Mouse (Mus musculus) spleen, adult 2 months (tissue): Measurements from ENCODE around the gene Jarid2. TPM values are rescaled to one million over a fixed set of nuclear protein-coding genes. Genes with fewer than 3 reads are reported as not detected.

ENCODE experiments used
- DNase-seq, 2 experiments: peaks; one replicate each; pipeline versions ENCODE4 v3.0.0 to v3.0.0-alpha.2; 2012 to 2021; ENCODE audit warnings: low spot score in 2 of 2, low read depth in 1 of 2
- H3K27ac ChIP-seq: fragments of 200-500 bp; 2 replicates; pipeline ENCODE4 v1.5.1; 2012; ENCODE audit warnings: low read length, inconsistent platforms; ENCODE audit not compliant: insufficient read depth
- H3K27me3 ChIP-seq: fragments of 200-500 bp; 2 replicates; pipeline ENCODE4 v1.6.1; 2012; ENCODE audit warnings: mild to moderate bottlenecking, moderate library complexity, low read length, inconsistent platforms; ENCODE audit not compliant: control insufficient read depth, insufficient read depth
- H3K36me3 ChIP-seq: fragments of 200-500 bp; 2 replicates; pipeline ENCODE4 v1.6.1; 2012; ENCODE audit warnings: mild to moderate bottlenecking, low read length, inconsistent platforms; ENCODE audit not compliant: control insufficient read depth, insufficient read depth
- H3K4me1 ChIP-seq: fragments of 200-500 bp; 2 replicates; pipeline ENCODE4 v1.6.1; 2011; ENCODE audit warnings: inconsistent platforms; ENCODE audit not compliant: control insufficient read depth, insufficient read depth, insufficient read length
- H3K4me3 ChIP-seq: fragments of 200-500 bp; 2 replicates; pipeline ENCODE4 v1.5.1; 2011; ENCODE audit warnings: mild to moderate bottlenecking, inconsistent platforms; ENCODE audit not compliant: insufficient read depth, insufficient read length; ENCODE audit errors: extremely low read depth
- CTCF ChIP-seq: fragments of 200-500 bp; IDR thresholded peaks from 2 replicates; pipeline ENCODE4 v1.5.1; 2011; ENCODE audit warnings: mild to moderate bottlenecking, inconsistent platforms; ENCODE audit not compliant: insufficient read depth, insufficient read length, insufficient replicate concordance; ENCODE audit errors: extremely low read depth
- POLR2A ChIP-seq: fragments of 200-500 bp; IDR thresholded peaks from 2 replicates; pipeline ENCODE4 v1.6.1; 2011; ENCODE audit warnings: low read depth, low read length, inconsistent platforms
- WGBS: fragments of 180-500 bp; shearing (Covaris S2); methylation state at CpG from one replicate; pipeline ENCODE4 v1.1.7; 2018; 5-methylcytosine and 5-hydroxymethylcytosine counted together
- polyA plus RNA-seq: library from polyadenylated mRNA; depleted of rRNA; stranded (reverse); fragments of >200 nt; gene quantifications from 2 replicates; pipeline ENCODE4 v1.2.3, GENCODE M21; 2012

Gene Jarid2
- polyA plus RNA-seq, 1 experiment: 10.9 TPM

- peak overlapping the region; percentile 75 for H3K27ac ChIP-seq
- WGBS: 1% methylated on average over 69 of the region's 71 CpGs
- TF ChIP-seq CTCF: peak; percentile 60; the same call in 1 of the 2 replicates
- no peak for TF ChIP-seq POLR2A
- DNase-seq: peak; percentile 81 to 88
- no peaks in the 10 kb centered on the region for H3K36me3 ChIP-seq
- H3K4me3 ChIP-seq: peak overlapping the region; percentile 80
- H3K4me1 ChIP-seq: peaks cover 4% of the 10 kb centered on the region
- H3K27me3 ChIP-seq: no peaks in the 10 kb centered on the region; the same call in 1 of the 2 replicates
Observed at GRCm38 (mm10) chr13:44733373-44734111, 4.3 kb downstream of the Jarid2 start.

GRCm38 (mm10) chr13:44734441-44734840, 5.2 kb downstream of the Jarid2 start:
- Histone ChIP-seq H3K4me3 (no peak overlapping the region), H3K4me1 (peaks cover 4% of the 10 kb centered on the region), H3K27me3 (no peaks in the 10 kb centered on the region; the same call in 1 of the 2 replicates), H3K36me3 (no peaks in the 10 kb centered on the region), H3K27ac (peak overlapping the region; percentile 58; the same call in 1 of the 2 replicates)
- 59% methylated on average over 5 of the region's 5 CpGs for WGBS
- no peak for TF ChIP-seq POLR2A
- TF ChIP-seq CTCF: no peak
- DNase-seq: no peak

- Histone ChIP-seq H3K27me3 (no peaks in the 10 kb centered on the region), H3K36me3 (no peaks in the 10 kb centered on the region), H3K4me3 (no peak overlapping the region), H3K27ac (no peak overlapping the region), H3K4me1 (peaks cover 4% of the 10 kb centered on the region)
- TF ChIP-seq POLR2A (no peak), CTCF (no peak)
- 89% methylated on average over 1 of the region's 1 CpGs for WGBS
- DNase-seq: no peak
Observed at GRCm38 (mm10) chr13:44735088-44735690, 5.9 kb downstream of the Jarid2 start.

GRCm38 (mm10) chr13:44737297-44737696, 8.0 kb downstream of the Jarid2 start:
- Histone ChIP-seq H3K27me3 (no peaks in the 10 kb centered on the region), H3K27ac (no peak overlapping the region), H3K36me3 (no peaks in the 10 kb centered on the region), H3K4me3 (no peak overlapping the region), H3K4me1 (peaks cover 6% of the 10 kb centered on the region)
- DNase-seq: no peak
- TF ChIP-seq CTCF (no peak), POLR2A (no peak)
- WGBS: 85% methylated on average over 1 of the region's 1 CpGs

GRCm38 (mm10) chr13:44751780-44752179, 22.5 kb downstream of the Jarid2 start:
- WGBS: 92% methylated on average over 3 of the region's 3 CpGs
- H3K27me3 ChIP-seq: no peaks in the 10 kb centered on the region
- DNase-seq: no peak
- H3K4me1 ChIP-seq: peaks cover 8% of the 10 kb centered on the region; the same call in 1 of the 2 replicates
- no peak overlapping the region for H3K27ac ChIP-seq
- no peak overlapping the region for H3K4me3 ChIP-seq
- H3K36me3 ChIP-seq: no peaks in the 10 kb centered on the region
- TF ChIP-seq CTCF (no peak), POLR2A (no peak)

GRCm38 (mm10) chr13:44753206-44753605, 23.9 kb downstream of the Jarid2 start:
- no peak for TF ChIP-seq POLR2A
- no peak for TF ChIP-seq CTCF

More at GRCm38 (mm10) chr13:44753206-44753605, 23.9 kb downstream of the Jarid2 start:
- WGBS: 52% methylated on average over 2 of the region's 2 CpGs
- Histone ChIP-seq H3K27me3 (no peaks in the 10 kb centered on the region), H3K27ac (no peak overlapping the region), H3K4me1 (0 out of 2 replicates have a peak, but pooled peaks cover 4% of the 10 kb centered on the region), H3K4me3 (no peak overlapping the region), H3K36me3 (no peaks in the 10 kb centered on the region)
- DNase-seq: no peak
